Mouse (Mus musculus) hematopoietic stem cell, adult 5-6 weeks (primary cell): ENCODE results near the gene S100a1. TPM values are rescaled to one million over a fixed set of nuclear protein-coding genes. Genes with fewer than 3 reads are reported as not detected.

Source experiments
- ATAC-seq, 2 experiments: fragments of 125-278 bp in 1 of 2; replicated peaks in 1 of 2; 2 replicates each; pipeline ENCODE4 v1.8.0; 2016 to 2017; ENCODE audit warnings: inconsistent platforms in 2 of 2, mild to moderate bottlenecking in 2 of 2, moderate number of reproducible peaks in 2 of 2, low read depth in 1 of 2, moderate TSS enrichment in 1 of 2; ENCODE audit not compliant: low FRiP score in 2 of 2, poor library complexity in 2 of 2, severe bottlenecking in 2 of 2, insufficient read depth in 1 of 2, low TSS enrichment in 1 of 2
- total RNA-seq: library from RNA; stranded (forward); fragments of 172-1452, 232-1000 nt; gene quantifications from 2 replicates; pipeline ENCODE4 v1.2.3, GENCODE M21; 2017

S100a1 gene
- total RNA-seq: 79.8 and 83.0 TPM in 2 replicates

- peak; percentile 59 to 63 for ATAC-seq
Observed at GRCm38 (mm10) chr3:90513796-90514590, at the start of gene S100a1, which contains the start of gene S100a13. Gene S100a1, minus strand, starts transcription at chr3:90514392. Gene S100a13, plus strand, starts transcription at chr3:90514435.

- ATAC-seq: no peak
Observed at GRCm38 (mm10) chr3:90560008-90560628, 45.9 kb upstream of the S100a1 start, which contains the start of gene S100a3. Gene S100a3, plus strand, starts transcription at chr3:90560578.

GRCm38 (mm10) chr3:90555954-90556353 lies 41.8 kb upstream of the S100a1 start:
- no peak for ATAC-seq

- ATAC-seq: no peak
Observed at GRCm38 (mm10) chr3:90552231-90552630, 38.0 kb upstream of the S100a1 start.

GRCm38 (mm10) chr3:90550421-90550790 lies 36.2 kb upstream of the S100a1 start:
- ATAC-seq: no peak

GRCm38 (mm10) chr3:90549676-90550420 lies 35.7 kb upstream of the S100a1 start:
- no peak for ATAC-seq

GRCm38 (mm10) chr3:90540904-90541303 lies 26.7 kb upstream of the S100a1 start:
- no peak for ATAC-seq

GRCm38 (mm10) chr3:90537905-90538296 lies 23.7 kb upstream of the S100a1 start:
- no peak for ATAC-seq

GRCm38 (mm10) chr3:90537141-90537904 lies 23.1 kb upstream of the S100a1 start, which contains the start of gene S100a16:
Gene S100a16, plus strand, starts transcription at chr3:90537254.
- no peak for ATAC-seq

- no peak for ATAC-seq
Observed at GRCm38 (mm10) chr3:90535446-90535845, 21.3 kb upstream of the S100a1 start.

- no peak for ATAC-seq
Observed at GRCm38 (mm10) chr3:90531713-90532112, 17.5 kb upstream of the S100a1 start.

- ATAC-seq: no peak
Observed at GRCm38 (mm10) chr3:90527291-90527873, 13.2 kb upstream of the S100a1 start.

- ATAC-seq: 0 out of 4 replicates have a peak, but pooled peaks of 1 of the 2 experiments have one; percentile 17
Observed at GRCm38 (mm10) chr3:90526580-90526979, 12.4 kb upstream of the S100a1 start, which contains the start of gene S100a14. Gene S100a14, plus strand, starts transcription at chr3:90526856.

GRCm38 (mm10) chr3:90526076-90526475 lies 11.9 kb upstream of the S100a1 start:
- no peak for ATAC-seq

GRCm38 (mm10) chr3:90525421-90525820 lies 11.2 kb upstream of the S100a1 start:
- peak; percentile 89 to 90 for ATAC-seq

- no peak for ATAC-seq
Observed at GRCm38 (mm10) chr3:90517711-90518110, 3.5 kb upstream of the S100a1 start.

GRCm38 (mm10) chr3:90515789-90516188 lies 1.6 kb upstream of the S100a1 start:
- ATAC-seq: no peak
